Mouse (Mus musculus) heart, adult 2 months (tissue): ENCODE measurements around the gene Slc4a5. TPM values are rescaled to one million over a fixed set of nuclear protein-coding genes. Genes with fewer than 3 reads are reported as not detected.

ENCODE experiments used
- DNase-seq, 2 experiments: peaks; one replicate each; pipeline ENCODE4 v3.0.0; 2021
- H3K27ac ChIP-seq: fragments of 200-600 bp; 2 replicates; pipeline ENCODE4 v1.8.1; 2022
- H3K27me3 ChIP-seq: fragments of 200-500 bp; 2 replicates; pipeline ENCODE4 v1.6.1; 2012; ENCODE audit warnings: mild to moderate bottlenecking, low read length, inconsistent platforms, mixed read lengths; ENCODE audit not compliant: control insufficient read depth, insufficient read depth
- H3K36me3 ChIP-seq: fragments of 200-500 bp; 2 replicates; pipeline ENCODE4 v1.6.1; 2012; ENCODE audit warnings: low read length, inconsistent platforms; ENCODE audit not compliant: control insufficient read depth, insufficient read depth
- H3K4me1 ChIP-seq: fragments of 200-500 bp; 2 replicates; pipeline ENCODE4 v1.6.1; 2011; ENCODE audit warnings: low read length; ENCODE audit not compliant: control insufficient read depth, insufficient read depth
- H3K4me3 ChIP-seq: fragments of 200-600 bp; 2 replicates; pipeline ENCODE4 v1.8.1; 2022
- H3K79me2 ChIP-seq: fragments of 200-500 bp; replicated peaks from 2 replicates; pipeline ENCODE4 v1.6.1; 2012; ENCODE audit warnings: mild to moderate bottlenecking, inconsistent platforms, low read length, moderate library complexity, mixed read lengths; ENCODE audit not compliant: control insufficient read depth, insufficient read depth
- H3K9ac ChIP-seq: fragments of 200-500 bp; 2 replicates; pipeline ENCODE4 v1.6.1; 2012; ENCODE audit warnings: low read depth, mild to moderate bottlenecking, control low read depth, inconsistent platforms, low read length, mixed read lengths
- CTCF ChIP-seq: fragments of 200-600 bp; IDR thresholded peaks from 2 replicates; pipeline ENCODE4 v1.8.1; 2022; ENCODE audit warnings: antibody characterized with exemption, mild to moderate bottlenecking, moderate library complexity
- EP300 ChIP-seq: fragments of 200-500 bp; IDR thresholded peaks from 2 replicates; pipeline ENCODE4 v1.6.1; 2011; ENCODE audit warnings: low read depth, low read length, control low read depth; ENCODE audit not compliant: insufficient read depth
- POLR2A ChIP-seq: fragments of 200-500 bp; IDR thresholded peaks from 2 replicates; pipeline ENCODE4 v1.6.1; 2011; ENCODE audit warnings: mild to moderate bottlenecking, low read depth, low read length, control low read depth; ENCODE audit not compliant: insufficient read depth
- WGBS: fragments of 180-500 bp; shearing (Covaris S2); methylation state at CpG from one replicate; pipeline ENCODE4 v1.1.7; 2018; 5-methylcytosine and 5-hydroxymethylcytosine counted together
- intact Hi-C: fragments of 180-260 bp; cut with DNase I; formaldehyde crosslinking; loops from one replicate; pipeline ENCODE4 v1.15.1; 2025
- polyA plus RNA-seq: library from polyadenylated mRNA; depleted of rRNA; stranded (reverse); fragments of >200 nt; gene quantifications from 2 replicates; pipeline ENCODE4 v1.2.3, GENCODE M21; 2012; rRNA removed
- total RNA-seq, 2 experiments: library from RNA; stranded (reverse); gene quantifications; 2 replicates each; pipeline ENCODE4 v1.2.3; 2021

Slc4a5 gene
- total and polyA plus RNA-seq, 3 experiments, result 0.61 TPM; not detected in 2

DNA sequence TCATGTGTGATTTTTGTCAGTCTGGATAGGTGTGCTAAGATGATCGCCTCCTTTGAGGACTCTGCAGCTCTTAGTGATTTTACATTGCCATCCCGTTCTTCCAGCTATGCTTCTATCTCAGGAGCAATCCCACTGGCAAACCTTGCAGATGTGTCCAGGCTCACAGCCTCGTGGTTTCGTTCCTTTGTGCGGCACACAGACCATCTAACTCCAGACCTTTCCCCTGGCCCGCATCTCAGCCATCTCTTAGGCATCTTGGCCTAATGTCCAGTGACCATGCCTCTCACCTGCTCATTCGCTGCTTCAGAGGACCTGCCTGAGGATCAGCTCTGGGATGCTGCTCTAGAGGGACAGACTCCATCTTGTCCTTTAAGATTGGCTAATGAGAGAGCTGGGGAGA, 130.5 kb downstream of the Slc4a5 start:
- TF ChIP-seq CTCF (no peak), EP300 (no peak), POLR2A (no peak)
- Histone ChIP-seq H3K9ac (peak overlapping the region; percentile 96), H3K27me3 (no peaks in the 10 kb centered on the region), H3K36me3 (no peaks in the 10 kb centered on the region), H3K4me3 (peak overlapping the region; percentile 94), H3K27ac (no peak overlapping the region; the same call in 1 of the 2 replicates), H3K79me2 (no peaks in the 10 kb centered on the region), H3K4me1 (peaks cover 3% of the 10 kb centered on the region)
- 83% methylated on average over 7 of the region's 7 CpGs for WGBS
- intact Hi-C loops, result loop anchor here (10.0 kb wide), 1 partner anchor 325 kb away; the partner anchor contains the start of gene Cd207
- DNase-seq, result no peak

DNA sequence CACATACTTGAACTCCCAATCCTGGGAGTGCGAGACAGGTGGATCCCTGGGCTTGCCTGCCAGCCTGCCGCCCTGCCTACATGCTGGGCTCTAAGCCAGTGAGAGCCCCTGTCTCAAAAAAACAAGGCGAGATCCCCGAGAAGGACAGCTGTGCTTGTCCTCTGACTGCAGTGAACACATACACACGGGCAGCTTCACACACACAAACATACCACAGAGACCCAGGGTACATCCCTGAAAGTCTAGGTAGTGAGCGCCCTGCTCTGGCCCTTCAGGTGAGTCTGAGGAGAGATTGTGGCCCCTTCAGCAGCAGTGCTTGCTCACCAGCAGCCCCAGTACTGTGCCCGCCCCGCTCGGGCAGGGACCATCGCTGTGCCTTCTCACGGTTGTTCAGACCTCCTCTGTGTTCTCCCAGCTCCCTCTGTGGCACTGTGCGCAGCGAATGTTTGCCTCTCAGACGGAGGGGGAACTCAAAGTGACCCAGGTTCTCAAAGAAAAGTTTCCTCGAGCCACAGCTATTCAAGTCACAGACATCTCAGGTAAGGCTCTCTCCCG, 131.3 kb downstream of the Slc4a5 start:
- WGBS, result 90% methylated on average over 16 of the region's 16 CpGs
- no peak overlapping the region for H3K27ac ChIP-seq
- no peak for DNase-seq
- no peak overlapping the region for H3K9ac ChIP-seq
- H3K4me3 ChIP-seq, result no peak overlapping the region
- no peaks in the 10 kb centered on the region for H3K27me3 ChIP-seq
- intact Hi-C loops, result loop anchor here (10.0 kb wide), 1 partner anchor 324 kb away; the partner anchor contains the start of gene Cd207
- no peaks in the 10 kb centered on the region for H3K79me2 ChIP-seq
- peaks cover 3% of the 10 kb centered on the region for H3K4me1 ChIP-seq
- no peak for TF ChIP-seq POLR2A
- no peak for TF ChIP-seq EP300
- no peak for TF ChIP-seq CTCF
- H3K36me3 ChIP-seq, result no peaks in the 10 kb centered on the region

DNA sequence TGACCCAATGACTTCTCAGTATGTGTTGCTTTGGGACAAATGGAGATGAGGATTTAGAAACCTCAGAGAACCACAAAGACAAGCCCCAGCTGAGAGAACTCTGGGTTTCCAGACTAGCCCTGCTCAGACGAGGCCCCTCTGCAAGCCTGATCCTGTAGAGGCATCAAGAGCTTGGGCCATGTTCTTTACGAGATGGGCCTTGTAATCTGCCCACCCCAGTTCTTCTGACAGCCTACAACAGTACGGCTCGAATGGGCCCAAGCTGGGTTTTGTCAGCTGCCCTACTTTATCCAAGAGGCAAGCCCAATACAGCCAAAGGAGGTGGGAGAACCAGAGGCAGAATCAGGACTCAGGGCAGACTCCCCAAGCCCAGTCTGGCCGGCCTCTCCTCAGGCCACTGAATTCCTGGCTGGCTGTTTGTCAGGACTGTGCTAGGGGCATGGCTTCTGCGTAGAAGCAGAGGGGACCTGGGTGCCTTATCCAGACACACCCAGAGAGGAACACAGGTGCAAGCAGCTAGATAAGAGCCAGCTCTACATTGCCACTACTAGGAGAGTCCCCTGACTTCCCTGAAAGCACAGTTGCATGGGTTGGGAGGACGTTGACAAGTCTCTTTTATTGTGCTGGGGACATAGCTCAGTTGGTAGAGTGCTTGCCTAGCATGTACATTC, 132.0 kb downstream of the Slc4a5 start:
- H3K27me3 ChIP-seq, result no peaks in the 10 kb centered on the region
- H3K79me2 ChIP-seq, result no peaks in the 10 kb centered on the region
- H3K4me3 ChIP-seq, result no peak overlapping the region
- H3K4me1 ChIP-seq, result peaks cover 3% of the 10 kb centered on the region
- intact Hi-C loops, result loop anchor here (10.0 kb wide), 1 partner anchor 323 kb away; the partner anchor contains the start of gene Cd207
- 81% methylated on average over 7 of the region's 7 CpGs for WGBS
- H3K9ac ChIP-seq, result no peak overlapping the region
- DNase-seq, result no peak
- H3K36me3 ChIP-seq, result no peaks in the 10 kb centered on the region
- no peak overlapping the region for H3K27ac ChIP-seq
- TF ChIP-seq POLR2A, result no peak
- TF ChIP-seq CTCF, result no peak
- no peak for TF ChIP-seq EP300

DNA sequence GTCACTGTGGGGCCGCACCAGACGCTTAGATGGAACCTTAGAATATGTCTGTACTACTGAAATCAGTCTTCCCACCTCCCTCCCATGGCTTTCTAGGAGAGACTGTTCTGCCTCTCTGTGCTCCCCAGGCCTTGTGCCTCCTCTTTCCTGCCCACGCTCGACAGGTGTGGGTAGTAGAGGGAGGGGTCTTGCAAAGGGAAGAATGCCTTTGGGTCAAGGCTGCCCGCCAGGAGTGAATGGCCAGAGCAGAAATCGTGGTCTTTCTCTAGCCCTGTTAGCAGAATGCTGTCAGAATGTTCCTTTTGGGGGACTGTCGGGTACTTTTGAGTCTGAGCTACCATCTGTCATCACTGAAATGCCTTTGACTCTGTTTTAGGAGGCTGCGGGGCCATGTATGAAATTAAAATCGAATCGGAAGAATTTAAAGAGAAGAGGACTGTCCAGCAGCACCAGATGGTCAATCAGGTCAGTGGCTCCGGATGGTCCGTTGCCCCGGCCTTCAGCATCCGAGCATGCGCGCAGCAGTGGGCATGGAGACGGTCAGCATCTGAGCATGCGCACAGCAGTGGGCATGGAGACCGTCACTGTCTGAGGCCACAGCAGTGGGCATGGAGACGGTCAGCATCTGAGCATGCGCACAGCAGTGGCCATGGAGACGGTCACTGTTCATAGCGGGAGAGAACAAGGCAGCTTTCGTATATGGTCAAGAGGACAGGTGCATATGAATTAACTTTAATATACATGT, 133.2 kb downstream of the Slc4a5 start:
- Histone ChIP-seq H3K36me3 (no peaks in the 10 kb centered on the region), H3K27ac (no peak overlapping the region), H3K4me3 (no peak overlapping the region), H3K79me2 (no peaks in the 10 kb centered on the region), H3K27me3 (no peaks in the 10 kb centered on the region), H3K4me1 (peaks cover 6% of the 10 kb centered on the region), H3K9ac (no peak overlapping the region)
- no peak for TF ChIP-seq POLR2A
- no peak for TF ChIP-seq EP300
- DNase-seq, result no peak
- WGBS, result 93% methylated on average over 24 of the region's 24 CpGs
- intact Hi-C loops, result loop anchor here (10.0 kb wide), 1 partner anchor 322 kb away; the partner anchor contains the start of gene Cd207

Other genes with a start within 250 kb of the Slc4a5 start
- gene Dok1, start 186.4 kb upstream of the Slc4a5 start, total RNA-seq, result 1 to 10 TPM; 2.6 TPM
- 3.0 and 3.4 TPM in 2 replicates for gene Dok1, start 186.4 kb upstream of the Slc4a5 start, polyA plus RNA-seq
- 1 to 10 TPM; 1.9 to 2.1 TPM for gene Loxl3, start 185.7 kb upstream of the Slc4a5 start, total RNA-seq
- 5.4 and 7.2 TPM in 2 replicates for gene Loxl3, start 185.7 kb upstream of the Slc4a5 start, polyA plus RNA-seq
- 10 to 100 TPM; 70.9 to 87.0 TPM for gene Aup1, start 165.3 kb upstream of the Slc4a5 start, total RNA-seq
- gene Aup1, start 165.3 kb upstream of the Slc4a5 start, polyA plus RNA-seq, result 148 and 178 TPM in 2 replicates
- gene Htra2, start 164.6 kb upstream of the Slc4a5 start, total RNA-seq, result 10 to 100 TPM; 26.9 to 30.4 TPM
- gene Htra2, start 164.6 kb upstream of the Slc4a5 start, polyA plus RNA-seq, result 35.4 and 37.6 TPM in 2 replicates
- under 1 TPM; 0.65 to 0.80 TPM for gene Dqx1, start 162.0 kb upstream of the Slc4a5 start, total RNA-seq
- gene Dqx1, start 162.0 kb upstream of the Slc4a5 start, polyA plus RNA-seq, result 1.4 TPM in 2 replicates
- not detected for gene Tlx2, start 149.5 kb upstream of the Slc4a5 start, total RNA-seq
- 0.14 TPM in 1 of 2 replicates, not detected in the other for gene Tlx2, start 149.5 kb upstream of the Slc4a5 start, polyA plus RNA-seq
- 1 to 10 TPM; 7.7 to 8.0 TPM for gene Pcgf1, start 142.0 kb upstream of the Slc4a5 start, total RNA-seq
- gene Pcgf1, start 142.0 kb upstream of the Slc4a5 start, polyA plus RNA-seq, result 11.5 and 15.5 TPM in 2 replicates
- 1 to 10 TPM in 1 of 2 experiments, under 1 TPM in 1; 0.84 to 1.5 TPM for gene Lbx2, start 133.5 kb upstream of the Slc4a5 start, total RNA-seq
- gene Lbx2, start 133.5 kb upstream of the Slc4a5 start, polyA plus RNA-seq, result 1.5 and 2.2 TPM in 2 replicates
- 1 to 10 TPM; 2.0 to 2.5 TPM for gene Ccdc142, start 118.2 kb upstream of the Slc4a5 start, total RNA-seq
- gene Ccdc142, start 118.2 kb upstream of the Slc4a5 start, polyA plus RNA-seq, result 1.7 and 2.4 TPM in 2 replicates
- gene Gm42688, start 118.2 kb upstream of the Slc4a5 start, total RNA-seq, result under 1 TPM; 0.80 to 0.94 TPM
- gene Gm42688, start 118.2 kb upstream of the Slc4a5 start, polyA plus RNA-seq, result 1.6 TPM in 2 replicates
- gene Mrpl53, start 110.8 kb upstream of the Slc4a5 start, total RNA-seq, result 100 to 1,000 TPM; 113 to 131 TPM
- gene Mrpl53, start 110.8 kb upstream of the Slc4a5 start, polyA plus RNA-seq, result 91.3 and 129 TPM in 2 replicates
- gene Mogs, start 104.3 kb upstream of the Slc4a5 start, total RNA-seq, result 1 to 10 TPM; 7.2 to 9.9 TPM
- gene Mogs, start 104.3 kb upstream of the Slc4a5 start, polyA plus RNA-seq, result 13.9 and 15.8 TPM in 2 replicates
- gene Wbp1, start 98.3 kb upstream of the Slc4a5 start, total RNA-seq, result 10 to 100 TPM; 70.4 to 74.6 TPM
- 152 TPM in 2 replicates for gene Wbp1, start 98.3 kb upstream of the Slc4a5 start, polyA plus RNA-seq
- 10 to 100 TPM; 13.1 to 15.1 TPM for gene Ino80b, start 94.4 kb upstream of the Slc4a5 start, total RNA-seq
- gene Ino80b, start 94.4 kb upstream of the Slc4a5 start, polyA plus RNA-seq, result 5.5 and 9.5 TPM in 2 replicates
- 1 to 10 TPM; 5.2 to 6.7 TPM for gene Rtkn, start 84.4 kb upstream of the Slc4a5 start, total RNA-seq
- gene Rtkn, start 84.4 kb upstream of the Slc4a5 start, polyA plus RNA-seq, result 18.6 and 27.7 TPM in 2 replicates
- gene Wdr54, start 63.4 kb upstream of the Slc4a5 start, total RNA-seq, result 1 to 10 TPM in 1 of 2 experiments, under 1 TPM in 1; 0.89 to 1.3 TPM
- 2.1 and 2.7 TPM in 2 replicates for gene Wdr54, start 63.4 kb upstream of the Slc4a5 start, polyA plus RNA-seq
- gene 1700003E16Rik, start 63.4 kb upstream of the Slc4a5 start, total RNA-seq, result under 1 TPM; 0.10 to 0.25 TPM
- gene 1700003E16Rik, start 63.4 kb upstream of the Slc4a5 start, polyA plus RNA-seq, result 0.53 and 0.57 TPM in 2 replicates
- 100 to 1,000 TPM; 125 to 141 TPM for gene Dctn1, start 53.9 kb upstream of the Slc4a5 start, total RNA-seq
- 84.2 and 89.1 TPM in 2 replicates for gene Dctn1, start 53.9 kb upstream of the Slc4a5 start, polyA plus RNA-seq
- 1 to 10 TPM; 2.8 TPM for gene Mthfd2, start 106.1 kb downstream of the Slc4a5 start, total RNA-seq
- 1.7 and 2.5 TPM in 2 replicates for gene Mthfd2, start 106.1 kb downstream of the Slc4a5 start, polyA plus RNA-seq
- gene Mob1a, start 106.2 kb downstream of the Slc4a5 start, total RNA-seq, result 10 to 100 TPM; 22.3 to 22.6 TPM
- 12.4 and 22.7 TPM in 2 replicates for gene Mob1a, start 106.2 kb downstream of the Slc4a5 start, polyA plus RNA-seq
- 100 to 1,000 TPM; 396 to 406 TPM for gene Bola3, start 129.3 kb downstream of the Slc4a5 start, total RNA-seq
- 91.1 and 159 TPM in 2 replicates for gene Bola3, start 129.3 kb downstream of the Slc4a5 start, polyA plus RNA-seq
- gene Tet3, start 239.3 kb downstream of the Slc4a5 start, total RNA-seq, result 10 to 100 TPM; 13.7 to 23.6 TPM
- 6.2 and 7.6 TPM in 2 replicates for gene Tet3, start 239.3 kb downstream of the Slc4a5 start, polyA plus RNA-seq